Mouse (Mus musculus): Measurements from ENCODE around the gene Igf2r.

- TF ChIP-seq POLR2A (IDR thresholded peaks at IDR 0.05; ENCODE audit: control insufficient read depth, extremely low read depth, insufficient read depth, low read length, poor library complexity) (no peak), CTCF (IDR thresholded peaks at IDR 0.05; ENCODE audit: borderline replicate concordance, control insufficient read depth, extremely low read depth, insufficient read depth, low read length, poor library complexity) (no peak)
Observed at GRCm38 (mm10) chr17:12733128-12733527, 36.3 kb downstream of the Igf2r start.
